Mouse (Mus musculus): ENCODE measurements around the gene Bcar3. TPM values are rescaled to one million over a fixed set of nuclear protein-coding genes. Genes with fewer than 3 reads are reported as not detected.

Bcar3 gene
- polyA plus RNA-seq, 1 experiment from 2014 or later = 7.1 TPM

GRCm38 (mm10) chr3:122480986-122481385 lies 187.1 kb downstream of the Bcar3 start:
- no peak overlapping the region for H3K27ac ChIP-seq (ENCODE audit: low read depth, low read length)
- H3K36me3 ChIP-seq (ENCODE audit: control insufficient read depth, insufficient read depth, low read length) = no peaks in the 10 kb centered on the region
- no peaks in the 10 kb centered on the region for H3K27me3 ChIP-seq (replicated peaks; ENCODE audit: control insufficient read depth, insufficient read depth, low read length)
- 27% methylated on average over 5 of the region's 5 CpGs for WGBS
- no peak overlapping the region for H3K4me2 ChIP-seq (ENCODE audit: low read length)
- peaks cover 40% of the 10 kb centered on the region for H3K4me1 ChIP-seq (ENCODE audit: control insufficient read depth, insufficient read depth, low read depth, low read length)
- no peak overlapping the region for H3K9ac ChIP-seq (ENCODE audit: low read depth, low read length)
- H3K9me3 ChIP-seq (ENCODE audit: control insufficient read depth, low read length) = no peaks in the 10 kb centered on the region
- H3K4me3 ChIP-seq (ENCODE audit: low read length) = no peak overlapping the region
- no peak for ATAC-seq

DNA sequence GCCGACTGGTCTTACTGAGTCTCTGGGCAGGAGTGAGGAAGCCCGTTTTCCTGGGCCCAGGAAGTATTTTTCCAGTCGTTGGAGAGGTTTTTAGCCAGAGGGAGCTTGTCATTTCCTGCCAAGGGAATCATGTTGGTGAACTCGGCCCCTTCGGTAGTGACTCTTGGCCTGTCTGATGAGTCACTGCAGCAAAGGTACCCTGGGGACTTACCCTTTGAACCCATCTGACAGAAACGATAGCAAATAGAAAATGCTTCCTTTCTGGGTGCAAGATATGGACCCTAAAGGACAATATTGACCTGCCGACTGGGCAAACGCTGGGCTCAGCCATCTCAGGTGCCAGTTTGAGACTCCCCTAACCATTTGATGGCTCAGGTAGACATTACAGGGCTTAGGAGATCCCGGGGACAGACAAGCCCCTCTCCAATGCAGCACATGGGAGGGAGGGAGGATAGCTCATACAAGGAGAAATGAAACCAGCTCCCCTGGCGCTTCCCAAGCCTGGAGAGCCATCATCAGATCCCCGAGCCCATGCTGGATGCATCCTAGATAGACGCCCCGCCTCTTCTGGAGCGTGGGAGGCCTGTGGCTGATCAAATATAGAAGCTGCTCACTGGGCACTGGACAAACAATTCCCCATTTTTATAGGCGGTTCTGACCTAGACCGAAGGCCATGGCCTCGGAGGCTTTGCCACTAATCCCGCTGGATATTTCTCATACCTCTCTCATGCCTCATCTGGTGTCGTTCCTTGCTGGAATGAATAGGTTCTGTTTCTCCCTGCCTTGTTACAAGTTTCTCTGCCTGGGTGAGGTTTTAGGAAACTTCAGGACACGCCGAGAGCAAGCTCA lies 188.2 kb downstream of the Bcar3 start:
- Histone ChIP-seq H3K4me3 (ENCODE audit: low read length) (no peak overlapping the region), H3K27me3 (replicated peaks; ENCODE audit: control insufficient read depth, insufficient read depth, low read length) (no peaks in the 10 kb centered on the region), H3K27ac (ENCODE audit: low read depth, low read length) (no peak overlapping the region), H3K9me3 (ENCODE audit: control insufficient read depth, low read length) (no peaks in the 10 kb centered on the region), H3K36me3 (ENCODE audit: control insufficient read depth, insufficient read depth, low read length) (no peaks in the 10 kb centered on the region), H3K4me2 (ENCODE audit: low read length) (no peak overlapping the region), H3K9ac (ENCODE audit: low read depth, low read length) (no peak overlapping the region), H3K4me1 (ENCODE audit: control insufficient read depth, insufficient read depth, low read depth, low read length) (peaks cover 31% of the 10 kb centered on the region)
- WGBS = 75% methylated on average over 21 of the region's 21 CpGs
- no peak for ATAC-seq

- peak; percentile 75 for ATAC-seq
- 23% methylated on average over 14 of the region's 14 CpGs for WGBS
- Histone ChIP-seq H3K4me2 (ENCODE audit: low read length) (peak overlapping the region; percentile 40), H3K4me1 (ENCODE audit: control insufficient read depth, insufficient read depth, low read depth, low read length) (peaks cover 26% of the 10 kb centered on the region), H3K4me3 (ENCODE audit: low read length) (peak overlapping the region; percentile 14), H3K9ac (ENCODE audit: low read depth, low read length) (peak overlapping the region; percentile 20; the same call in 1 of the 2 replicates), H3K27me3 (replicated peaks; ENCODE audit: control insufficient read depth, insufficient read depth, low read length) (no peaks in the 10 kb centered on the region), H3K9me3 (ENCODE audit: control insufficient read depth, low read length) (no peaks in the 10 kb centered on the region), H3K36me3 (ENCODE audit: control insufficient read depth, insufficient read depth, low read length) (no peaks in the 10 kb centered on the region), H3K27ac (ENCODE audit: low read depth, low read length) (peak overlapping the region; percentile 1)
Observed at GRCm38 (mm10) chr3:122483066-122483782, 189.3 kb downstream of the Bcar3 start.

DNA sequence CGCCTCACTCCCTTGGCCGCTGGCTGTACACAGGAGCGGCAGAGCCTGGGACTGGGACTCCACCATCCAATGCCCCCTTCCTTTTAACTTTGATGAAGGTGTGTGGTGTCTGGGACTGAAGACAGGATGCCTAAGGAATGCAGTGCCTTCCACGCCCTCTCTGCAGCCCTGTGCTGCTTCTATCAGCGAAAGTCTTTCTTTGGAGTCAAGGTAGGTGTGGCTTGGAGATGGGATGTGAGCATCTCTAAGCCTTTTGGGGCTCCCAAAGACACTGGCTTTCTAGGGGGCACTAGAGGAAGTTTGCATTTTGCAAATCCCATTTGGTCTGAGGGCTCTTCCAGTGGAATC lies 189.8 kb downstream of the Bcar3 start:
- WGBS = 47% methylated on average over 5 of the region's 5 CpGs
- ATAC-seq = 0 out of 2 replicates have a peak, but pooled peaks have one; percentile 4
- H3K4me1 ChIP-seq (ENCODE audit: control insufficient read depth, insufficient read depth, low read depth, low read length) = peaks cover 26% of the 10 kb centered on the region

GRCm38 (mm10) chr3:122484301-122484700 lies 190.4 kb downstream of the Bcar3 start:
- no peak overlapping the region for H3K4me3 ChIP-seq (ENCODE audit: low read length)
- H3K9ac ChIP-seq (ENCODE audit: low read depth, low read length) = no peak overlapping the region
- no peak for ATAC-seq
- H3K9me3 ChIP-seq (ENCODE audit: control insufficient read depth, low read length) = no peaks in the 10 kb centered on the region
- peaks cover 26% of the 10 kb centered on the region for H3K4me1 ChIP-seq (ENCODE audit: control insufficient read depth, insufficient read depth, low read depth, low read length)
- peak overlapping the region; percentile 40 for H3K4me2 ChIP-seq (ENCODE audit: low read length)
- no peaks in the 10 kb centered on the region for H3K27me3 ChIP-seq (replicated peaks; ENCODE audit: control insufficient read depth, insufficient read depth, low read length)
- H3K27ac ChIP-seq (ENCODE audit: low read depth, low read length) = no peak overlapping the region
- 44% methylated on average over 3 of the region's 3 CpGs for WGBS
- no peaks in the 10 kb centered on the region for H3K36me3 ChIP-seq (ENCODE audit: control insufficient read depth, insufficient read depth, low read length)

More for the DNA sequence above, 189.8 kb downstream of the Bcar3 start:
- no peaks in the 10 kb centered on the region for H3K36me3 ChIP-seq (ENCODE audit: control insufficient read depth, insufficient read depth, low read length)
- H3K9ac ChIP-seq (ENCODE audit: low read depth, low read length) = peak overlapping the region; percentile 20; the same call in 1 of the 2 replicates
- H3K4me3 ChIP-seq (ENCODE audit: low read length) = peak overlapping the region; percentile 14
- H3K4me2 ChIP-seq (ENCODE audit: low read length) = peak overlapping the region; percentile 40
- H3K27me3 ChIP-seq (replicated peaks; ENCODE audit: control insufficient read depth, insufficient read depth, low read length) = no peaks in the 10 kb centered on the region
- H3K9me3 ChIP-seq (ENCODE audit: control insufficient read depth, low read length) = no peaks in the 10 kb centered on the region
- peak overlapping the region; percentile 1 for H3K27ac ChIP-seq (ENCODE audit: low read depth, low read length)

- Histone ChIP-seq H3K9me3 (ENCODE audit: control insufficient read depth, low read length) (no peaks in the 10 kb centered on the region), H3K4me1 (ENCODE audit: control insufficient read depth, insufficient read depth, low read depth, low read length) (peaks cover 19% of the 10 kb centered on the region), H3K36me3 (ENCODE audit: control insufficient read depth, insufficient read depth, low read length) (no peaks in the 10 kb centered on the region), H3K4me2 (ENCODE audit: low read length) (no peak overlapping the region), H3K27ac (ENCODE audit: low read depth, low read length) (no peak overlapping the region), H3K27me3 (replicated peaks; ENCODE audit: control insufficient read depth, insufficient read depth, low read length) (no peaks in the 10 kb centered on the region), H3K9ac (ENCODE audit: low read depth, low read length) (no peak overlapping the region), H3K4me3 (ENCODE audit: low read length) (no peak overlapping the region)
- ATAC-seq = no peak
- 78% methylated on average over 4 of the region's 4 CpGs for WGBS
Observed at GRCm38 (mm10) chr3:122485699-122486098, 191.8 kb downstream of the Bcar3 start.

DNA sequence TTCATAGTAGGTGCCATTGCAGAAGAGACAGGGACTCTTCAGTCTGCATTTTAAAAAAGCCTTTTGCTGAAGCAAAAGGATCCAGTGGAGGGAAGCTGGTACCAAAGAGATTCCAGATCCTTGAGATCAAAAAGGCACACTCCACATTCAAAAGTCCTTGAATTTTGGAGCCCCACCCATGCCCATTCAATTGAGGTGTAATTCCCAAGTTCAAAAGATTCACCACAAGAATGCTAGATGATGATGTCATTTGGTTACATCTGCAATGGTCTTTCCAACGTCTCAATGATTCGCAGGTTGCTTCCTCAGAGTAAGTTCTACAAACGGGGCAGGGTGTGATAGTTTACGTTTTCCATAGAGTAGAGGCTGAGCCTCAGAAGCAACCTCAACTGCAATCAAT lies 192.3 kb downstream of the Bcar3 start:
- no peak for ATAC-seq
- no peaks in the 10 kb centered on the region for H3K36me3 ChIP-seq (ENCODE audit: control insufficient read depth, insufficient read depth, low read length)
- peaks cover 18% of the 10 kb centered on the region for H3K4me1 ChIP-seq (ENCODE audit: control insufficient read depth, insufficient read depth, low read depth, low read length)
- WGBS = 89% methylated on average over 4 of the region's 4 CpGs
- H3K9ac ChIP-seq (ENCODE audit: low read depth, low read length) = no peak overlapping the region
- H3K27me3 ChIP-seq (replicated peaks; ENCODE audit: control insufficient read depth, insufficient read depth, low read length) = no peaks in the 10 kb centered on the region
- H3K4me3 ChIP-seq (ENCODE audit: low read length) = no peak overlapping the region
- no peak overlapping the region for H3K4me2 ChIP-seq (ENCODE audit: low read length)
- no peak overlapping the region for H3K27ac ChIP-seq (ENCODE audit: low read depth, low read length)
- no peaks in the 10 kb centered on the region for H3K9me3 ChIP-seq (ENCODE audit: control insufficient read depth, low read length)

GRCm38 (mm10) chr3:122488051-122488754 lies 194.3 kb downstream of the Bcar3 start:
- no peaks in the 10 kb centered on the region for H3K9me3 ChIP-seq (ENCODE audit: control insufficient read depth, low read length)
- no peaks in the 10 kb centered on the region for H3K27me3 ChIP-seq (replicated peaks; ENCODE audit: control insufficient read depth, insufficient read depth, low read length)
- ATAC-seq = no peak
- peaks cover 13% of the 10 kb centered on the region for H3K4me1 ChIP-seq (ENCODE audit: control insufficient read depth, insufficient read depth, low read depth, low read length)
- H3K4me3 ChIP-seq (ENCODE audit: low read length) = no peak overlapping the region
- no peaks in the 10 kb centered on the region for H3K36me3 ChIP-seq (ENCODE audit: control insufficient read depth, insufficient read depth, low read length)
- WGBS = 56% methylated on average over 1 of the region's 1 CpGs
- no peak overlapping the region for H3K9ac ChIP-seq (ENCODE audit: low read depth, low read length)
- no peak overlapping the region for H3K27ac ChIP-seq (ENCODE audit: low read depth, low read length)
- H3K4me2 ChIP-seq (ENCODE audit: low read length) = no peak overlapping the region

DNA sequence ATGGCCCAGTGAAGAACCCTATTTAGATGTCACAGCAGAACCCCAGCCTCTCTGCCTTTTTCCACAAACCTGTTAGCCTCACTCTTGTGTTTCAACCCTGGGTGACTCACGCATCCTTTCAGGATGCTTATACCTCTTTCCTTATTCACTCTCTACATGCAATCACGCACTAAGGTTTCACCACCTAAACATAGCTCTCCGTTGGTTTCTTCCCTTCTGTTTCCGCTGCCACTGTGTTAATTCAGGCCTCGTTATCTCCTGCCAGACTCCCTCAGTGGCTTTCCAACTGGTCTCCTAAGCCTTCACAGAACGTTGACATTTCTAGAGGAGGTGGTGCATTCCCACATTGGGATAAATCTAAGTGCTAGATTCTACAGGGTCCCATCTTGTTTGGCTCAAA lies 196.6 kb downstream of the Bcar3 start:
- no peak overlapping the region for H3K4me3 ChIP-seq (ENCODE audit: low read length)
- H3K4me2 ChIP-seq (ENCODE audit: low read length) = no peak overlapping the region
- no peak overlapping the region for H3K9ac ChIP-seq (ENCODE audit: low read depth, low read length)
- WGBS = 77% methylated on average over 6 of the region's 6 CpGs
- H3K9me3 ChIP-seq (ENCODE audit: control insufficient read depth, low read length) = no peaks in the 10 kb centered on the region
- ATAC-seq = no peak
- H3K36me3 ChIP-seq (ENCODE audit: control insufficient read depth, insufficient read depth, low read length) = no peaks in the 10 kb centered on the region
- H3K27me3 ChIP-seq (replicated peaks; ENCODE audit: control insufficient read depth, insufficient read depth, low read length) = no peaks in the 10 kb centered on the region
- H3K4me1 ChIP-seq (ENCODE audit: control insufficient read depth, insufficient read depth, low read depth, low read length) = peaks cover 9% of the 10 kb centered on the region
- no peak overlapping the region for H3K27ac ChIP-seq (ENCODE audit: low read depth, low read length)
